Mouse (Mus musculus) small intestine, adult 2 months (tissue): ENCODE measurements around the gene Mup7.
"Not testable (repeated sequence)": the region's sequence is repeated elsewhere in the genome, so short reads cannot be mapped to it uniquely, and the experiment has no call there.

Experiments used
- CTCF ChIP-seq: fragments of 200-500 bp; IDR thresholded peaks from 2 replicates; pipeline ENCODE4 v1.5.1; 2012; ENCODE audit warnings: low read depth, mild to moderate bottlenecking, control low read depth, inconsistent platforms, low read length, moderate library complexity, mixed read lengths; ENCODE audit not compliant: insufficient replicate concordance, insufficient read length; ENCODE audit errors: extremely low read depth
- POLR2A ChIP-seq: fragments of 200-500 bp; IDR thresholded peaks from 2 replicates; pipeline ENCODE4 v1.6.1; 2012; ENCODE audit warnings: low read depth, mild to moderate bottlenecking, control low read depth, inconsistent platforms, low read length, moderate library complexity

GRCm38 (mm10) chr4:60070375-60070774, at the start of gene Mup7:
- not testable (repeated sequence) for TF ChIP-seq CTCF, POLR2A
